Mouse (Mus musculus) lung, embryonic 14.5 days (tissue): ENCODE measurements at regions not wholly inside any gene's neighbourhood (a gene's known extent, or its start where the extent isn't known, plus 50 kb on each side); places are given as distances from the start of the nearest gene placed in this dataset.
A peak's percentile ranks its signal among the peaks of the same experiment; 100 is the strongest.

Experiments
- ATAC-seq: fragments of 200-750 bp; cut with Nextera tagmentation; 2 replicates; pipeline ENCODE4 v1.8.0; 2017; ENCODE audit warnings: mild to moderate bottlenecking, moderate TSS enrichment, moderate library complexity; ENCODE audit not compliant: insufficient read depth
- DNase-seq: peaks from one replicate; pipeline ENCODE4 v3.0.0-alpha.2; 2015
- H3K27ac ChIP-seq: fragments of 300-500 bp; sonication (generic); 2 replicates; pipeline ENCODE4 v1.5.1; 2014; ENCODE audit warnings: low read depth, mild to moderate bottlenecking, moderate library complexity
- H3K27me3 ChIP-seq: fragments of 300-500 bp; sonication (generic); 2 replicates; pipeline ENCODE4 v1.6.1; 2014; ENCODE audit warnings: low read length, control low read depth; ENCODE audit not compliant: insufficient read depth
- H3K36me3 ChIP-seq: fragments of 300-500 bp; sonication (generic); 2 replicates; pipeline ENCODE4 v1.6.1; 2014; ENCODE audit warnings: control low read depth; ENCODE audit not compliant: insufficient read depth
- H3K4me1 ChIP-seq: fragments of 300-500 bp; sonication (generic); 2 replicates; pipeline ENCODE4 v1.6.1; 2014; ENCODE audit warnings: antibody characterized with exemption, control low read depth; ENCODE audit not compliant: insufficient read depth
- H3K4me2 ChIP-seq: fragments of 300-500 bp; sonication (generic); 2 replicates; pipeline ENCODE4 v1.6.1; 2014; ENCODE audit warnings: mild to moderate bottlenecking
- H3K4me3 ChIP-seq: fragments of 300-500 bp; sonication (generic); 2 replicates; pipeline ENCODE4 v1.5.1; 2014; ENCODE audit warnings: low read depth, low read length
- H3K9ac ChIP-seq: fragments of 300-500 bp; sonication (generic); 2 replicates; pipeline ENCODE4 v1.6.1; 2014
- H3K9me3 ChIP-seq: fragments of 300-500 bp; sonication (generic); 2 replicates; pipeline ENCODE4 v1.6.1; 2016; ENCODE audit warnings: low read depth, low read length, control low read depth
- CTCF ChIP-seq: IDR thresholded peaks from 2 replicates; pipeline ENCODE4 v1.5.1; 2016; ENCODE audit warnings: antibody characterized with exemption, low read depth
- WGBS: fragments of 180-500 bp; shearing (Covaris S2); extraction: QIAGEN DNeasy Blood & Tissue Kit; methylation state at CpG from one replicate; pipeline ENCODE4 v1.1.7; 2014; 5-methylcytosine and 5-hydroxymethylcytosine counted together

- Histone ChIP-seq H3K36me3 (no peaks in the 10 kb centered on the region), H3K9ac (no peak overlapping the region), H3K27me3 (no peaks in the 10 kb centered on the region), H3K4me1 (peaks cover 2% of the 10 kb centered on the region; the same call in 1 of the 2 replicates), H3K9me3 (no peaks in the 10 kb centered on the region), H3K4me2 (no peak overlapping the region), H3K4me3 (no peak overlapping the region), H3K27ac (no peak overlapping the region)
- ATAC-seq = no peak
- 70% methylated on average over 4 of the region's 4 CpGs for WGBS
- DNase-seq = no peak
- no peak for TF ChIP-seq CTCF
These were observed 520.1 kb upstream of the Nox3 start for GRCm38 (mm10) chr17:4216203-4216602.

- no peak for ATAC-seq
- no peaks in the 10 kb centered on the region for H3K9me3 ChIP-seq
- no peak overlapping the region for H3K27ac ChIP-seq
- no peak overlapping the region for H3K4me2 ChIP-seq
- peaks cover 6% of the 10 kb centered on the region; the same call in 1 of the 2 replicates for H3K4me1 ChIP-seq
- no peak overlapping the region for H3K4me3 ChIP-seq
- no peaks in the 10 kb centered on the region for H3K36me3 ChIP-seq
- no peak overlapping the region for H3K9ac ChIP-seq
- no peaks in the 10 kb centered on the region for H3K27me3 ChIP-seq
- no peak for DNase-seq
- TF ChIP-seq CTCF = no peak
- WGBS = 84% methylated on average over 8 of the region's 8 CpGs
These were observed 520.7 kb upstream of the Nox3 start for GRCm38 (mm10) chr17:4216750-4217149.

- H3K4me1 ChIP-seq = peaks cover 6% of the 10 kb centered on the region; the same call in 1 of the 2 replicates
- 47% methylated on average over 12 of the region's 12 CpGs for WGBS
- H3K27me3 ChIP-seq = no peaks in the 10 kb centered on the region
- H3K4me2 ChIP-seq = peak overlapping the region; percentile 12; the same call in 1 of the 2 replicates
- no peaks in the 10 kb centered on the region for H3K36me3 ChIP-seq
- DNase-seq (peak; percentile 46), ATAC-seq (peak; percentile 31; the same call in 1 of the 2 replicates)
- TF ChIP-seq CTCF = no peak
- no peak overlapping the region for H3K4me3 ChIP-seq
- no peaks in the 10 kb centered on the region for H3K9me3 ChIP-seq
- no peak overlapping the region for H3K27ac ChIP-seq
- no peak overlapping the region for H3K9ac ChIP-seq
These were observed 524.8 kb upstream of the Nox3 start for GRCm38 (mm10) chr17:4220661-4221360.

- 70% methylated on average over 10 of the region's 10 CpGs for WGBS
- Histone ChIP-seq H3K4me2 (no peak overlapping the region), H3K4me3 (no peak overlapping the region), H3K27ac (no peak overlapping the region), H3K9ac (no peak overlapping the region), H3K36me3 (no peaks in the 10 kb centered on the region), H3K9me3 (no peaks in the 10 kb centered on the region), H3K4me1 (no peaks in the 10 kb centered on the region), H3K27me3 (no peaks in the 10 kb centered on the region)
- TF ChIP-seq CTCF = no peak
- DNase-seq (no peak), ATAC-seq (no peak)
These were observed 531.8 kb upstream of the Nox3 start for GRCm38 (mm10) chr17:4227889-4228288.

- DNase-seq (no peak), ATAC-seq (no peak)
- no peak overlapping the region for H3K4me3 ChIP-seq
- no peak overlapping the region for H3K27ac ChIP-seq
- no peak for TF ChIP-seq CTCF
- H3K9me3 ChIP-seq = no peaks in the 10 kb centered on the region
- H3K27me3 ChIP-seq = no peaks in the 10 kb centered on the region
- H3K36me3 ChIP-seq = no peaks in the 10 kb centered on the region
- no peaks in the 10 kb centered on the region for H3K4me1 ChIP-seq
- H3K4me2 ChIP-seq = no peak overlapping the region
- no peak overlapping the region for H3K9ac ChIP-seq
- WGBS = 51% methylated on average over 2 of the region's 2 CpGs
These were observed 533.9 kb upstream of the Nox3 start for GRCm38 (mm10) chr17:4229969-4230368.

GRCm38 (mm10) chr17:4250476-4250875, 554.4 kb upstream of the Nox3 start:
- DNase-seq (no peak), ATAC-seq (no peak)
- H3K9me3 ChIP-seq = no peaks in the 10 kb centered on the region; the same call in 1 of the 2 replicates
- no peak overlapping the region for H3K4me2 ChIP-seq
- no peaks in the 10 kb centered on the region for H3K36me3 ChIP-seq
- H3K4me1 ChIP-seq = no peaks in the 10 kb centered on the region
- WGBS = 74% methylated on average over 2 of the region's 2 CpGs
- H3K4me3 ChIP-seq = no peak overlapping the region
- H3K9ac ChIP-seq = no peak overlapping the region
- no peaks in the 10 kb centered on the region for H3K27me3 ChIP-seq
- TF ChIP-seq CTCF = no peak
- H3K27ac ChIP-seq = no peak overlapping the region

GRCm38 (mm10) chr17:4265471-4265870, 569.4 kb upstream of the Nox3 start:
- Histone ChIP-seq H3K27ac (no peak overlapping the region), H3K4me3 (no peak overlapping the region), H3K4me1 (peaks cover 7% of the 10 kb centered on the region; the same call in 1 of the 2 replicates), H3K4me2 (no peak overlapping the region), H3K9ac (no peak overlapping the region), H3K27me3 (no peaks in the 10 kb centered on the region), H3K36me3 (no peaks in the 10 kb centered on the region), H3K9me3 (no peaks in the 10 kb centered on the region)
- 49% methylated on average over 6 of the region's 6 CpGs for WGBS
- no peak for TF ChIP-seq CTCF
- DNase-seq (no peak), ATAC-seq (no peak)
